Mouse (Mus musculus) heart, embryonic 12.5 days (tissue): ENCODE measurements at regions not wholly inside any gene's neighbourhood (a gene's known extent, or its start where the extent isn't known, plus 50 kb on each side); places are given as distances from the start of the nearest gene placed in this dataset.

Experiments used
- ATAC-seq: fragments of 200-750 bp; cut with Nextera tagmentation; 2 replicates; pipeline ENCODE4 v1.8.0; 2017; ENCODE audit warnings: moderate TSS enrichment, moderate library complexity; ENCODE audit not compliant: insufficient number of reproducible peaks, low FRiP score
- H3K27ac ChIP-seq: fragments of 300-500 bp; sonication (generic); 2 replicates; pipeline ENCODE4 v1.5.1; 2016; ENCODE audit warnings: mild to moderate bottlenecking, moderate library complexity; ENCODE audit not compliant: poor library complexity, severe bottlenecking
- H3K27me3 ChIP-seq: fragments of 300-500 bp; sonication (generic); replicated peaks from 2 replicates; pipeline ENCODE4 v1.6.1; 2016; ENCODE audit warnings: mild to moderate bottlenecking, moderate library complexity
- H3K36me3 ChIP-seq: fragments of 300-500 bp; sonication (generic); 2 replicates; pipeline ENCODE4 v1.6.1; 2016; ENCODE audit warnings: mild to moderate bottlenecking, moderate library complexity
- H3K4me1 ChIP-seq: fragments of 300-500 bp; sonication (generic); replicated peaks from 2 replicates; pipeline ENCODE4 v1.6.1; 2016; ENCODE audit warnings: mild to moderate bottlenecking
- H3K4me2 ChIP-seq: fragments of 300-500 bp; sonication (generic); 2 replicates; pipeline ENCODE4 v1.6.1; 2016; ENCODE audit warnings: mild to moderate bottlenecking, moderate library complexity
- H3K4me3 ChIP-seq: fragments of 300-500 bp; sonication (generic); 2 replicates; pipeline ENCODE4 v1.5.1; 2016; ENCODE audit warnings: mild to moderate bottlenecking
- H3K9ac ChIP-seq: fragments of 300-500 bp; sonication (generic); 2 replicates; pipeline ENCODE4 v1.6.1; 2016; ENCODE audit warnings: mild to moderate bottlenecking, moderate library complexity
- H3K9me3 ChIP-seq: fragments of 300-500 bp; sonication (generic); replicated peaks from 2 replicates; pipeline ENCODE4 v1.6.1; 2016; ENCODE audit warnings: mild to moderate bottlenecking, moderate library complexity
- WGBS: fragments of 180-500 bp; shearing (Covaris S2); methylation state at CpG from one replicate; pipeline ENCODE4 v1.1.7; 2016; 5-methylcytosine and 5-hydroxymethylcytosine counted together

DNA sequence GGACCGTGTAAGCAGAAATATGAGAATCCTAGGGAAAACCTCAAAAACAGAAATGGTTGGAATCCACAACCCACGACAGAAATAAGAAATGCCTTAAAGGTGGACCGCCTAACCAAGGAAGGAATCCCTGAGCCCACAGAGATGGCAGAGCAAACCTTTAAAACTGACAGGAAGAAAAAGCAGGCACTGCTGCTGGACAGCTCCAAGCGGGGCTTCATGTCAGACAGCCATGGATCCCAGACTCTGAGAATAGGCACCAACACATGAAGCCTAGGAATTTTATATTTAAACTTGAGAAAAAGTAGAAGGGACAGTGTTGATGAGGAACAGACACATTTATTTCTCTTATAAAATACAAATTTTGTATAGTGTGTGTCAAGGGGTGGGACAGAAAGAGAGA is 379.1 kb downstream of the Gxylt1 start:
- Histone ChIP-seq H3K4me3 (no peak overlapping the region), H3K9ac (no peak overlapping the region), H3K4me1 (no peaks in the 10 kb centered on the region), H3K4me2 (no peak overlapping the region), H3K9me3 (no peaks in the 10 kb centered on the region), H3K27me3 (no peaks in the 10 kb centered on the region), H3K36me3 (no peaks in the 10 kb centered on the region), H3K27ac (no peak overlapping the region)
- ATAC-seq = no peak
- 57% methylated on average over 4 of the region's 4 CpGs for WGBS

DNA sequence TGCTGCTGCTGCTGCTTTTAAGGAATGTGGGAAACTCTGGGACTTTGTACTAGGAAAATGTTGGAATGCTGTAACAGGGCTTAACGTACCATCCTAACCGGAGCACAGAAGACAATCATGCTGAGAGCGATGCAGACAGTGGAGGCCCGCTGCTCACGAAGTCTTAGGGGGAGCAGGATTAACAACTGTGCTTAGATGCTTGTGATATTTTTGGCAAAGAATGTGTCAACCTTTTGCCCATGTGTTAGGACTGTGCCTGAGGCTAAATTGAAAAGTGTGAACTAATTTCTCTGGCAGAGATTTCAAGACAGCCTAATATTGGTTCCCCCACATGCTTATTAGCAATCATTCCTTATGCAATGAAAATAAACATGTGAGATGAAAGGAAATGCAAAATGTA is 398.5 kb downstream of the Gxylt1 start:
- 0 out of 2 replicates have a peak, but pooled peaks cover 3% of the 10 kb centered on the region for H3K4me1 ChIP-seq
- no peak overlapping the region for H3K9ac ChIP-seq
- no peak overlapping the region for H3K4me2 ChIP-seq
- ATAC-seq = no peak
- H3K4me3 ChIP-seq = no peak overlapping the region
- H3K27ac ChIP-seq = no peak overlapping the region
- no peaks in the 10 kb centered on the region for H3K36me3 ChIP-seq
- no peaks in the 10 kb centered on the region for H3K9me3 ChIP-seq
- no peaks in the 10 kb centered on the region for H3K27me3 ChIP-seq
- 34% methylated on average over 5 of the region's 5 CpGs for WGBS

DNA sequence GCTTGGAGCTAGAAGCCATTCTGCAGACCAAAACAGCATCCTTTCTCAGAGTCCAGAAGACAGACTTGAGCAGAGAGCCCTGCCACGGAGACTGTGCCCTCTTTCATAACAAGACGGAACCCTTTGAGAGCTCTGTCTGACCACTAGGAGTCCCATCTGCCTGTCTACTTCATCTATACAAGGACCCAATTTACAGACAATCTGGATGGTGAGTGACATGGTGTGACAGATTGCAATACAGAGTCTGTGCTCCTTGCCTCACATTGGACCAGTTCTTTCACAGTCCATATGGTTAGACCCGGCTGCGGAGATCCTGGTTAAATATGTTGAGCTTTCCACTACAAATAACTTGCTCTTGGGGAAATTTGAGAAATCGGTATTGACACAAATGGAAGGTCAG is 410.9 kb downstream of the Gxylt1 start:
- Histone ChIP-seq H3K27ac (no peak overlapping the region), H3K9me3 (no peaks in the 10 kb centered on the region), H3K27me3 (no peaks in the 10 kb centered on the region), H3K4me2 (no peak overlapping the region), H3K4me1 (no peaks in the 10 kb centered on the region), H3K36me3 (no peaks in the 10 kb centered on the region), H3K4me3 (no peak overlapping the region), H3K9ac (no peak overlapping the region)
- ATAC-seq = no peak
- 76% methylated on average over 5 of the region's 5 CpGs for WGBS

DNA sequence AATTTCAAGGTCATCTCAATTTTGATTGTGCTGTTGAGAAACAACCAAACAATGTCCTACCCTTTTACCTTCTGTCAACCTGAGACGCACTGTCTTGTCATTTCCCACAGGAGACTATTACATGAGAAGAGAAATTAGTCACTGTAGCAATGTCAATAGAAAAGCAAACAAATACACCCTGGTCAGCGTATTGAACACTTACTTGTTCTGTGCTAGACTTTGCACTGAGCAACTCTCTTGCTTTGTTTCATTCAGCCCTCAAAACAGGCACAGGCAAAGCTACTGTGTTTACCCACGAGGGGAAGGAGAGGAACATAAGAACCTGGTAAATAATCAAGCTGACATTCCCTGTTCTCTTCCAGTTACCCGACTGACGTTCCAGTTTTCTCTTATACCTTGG is 424.1 kb downstream of the Gxylt1 start:
- H3K27ac ChIP-seq = no peak overlapping the region
- H3K4me1 ChIP-seq = no peaks in the 10 kb centered on the region
- H3K9me3 ChIP-seq = no peaks in the 10 kb centered on the region
- H3K9ac ChIP-seq = no peak overlapping the region
- WGBS = 71% methylated on average over 5 of the region's 5 CpGs
- no peak overlapping the region for H3K4me3 ChIP-seq
- H3K4me2 ChIP-seq = no peak overlapping the region
- no peak for ATAC-seq
- H3K36me3 ChIP-seq = no peaks in the 10 kb centered on the region
- no peaks in the 10 kb centered on the region for H3K27me3 ChIP-seq

DNA sequence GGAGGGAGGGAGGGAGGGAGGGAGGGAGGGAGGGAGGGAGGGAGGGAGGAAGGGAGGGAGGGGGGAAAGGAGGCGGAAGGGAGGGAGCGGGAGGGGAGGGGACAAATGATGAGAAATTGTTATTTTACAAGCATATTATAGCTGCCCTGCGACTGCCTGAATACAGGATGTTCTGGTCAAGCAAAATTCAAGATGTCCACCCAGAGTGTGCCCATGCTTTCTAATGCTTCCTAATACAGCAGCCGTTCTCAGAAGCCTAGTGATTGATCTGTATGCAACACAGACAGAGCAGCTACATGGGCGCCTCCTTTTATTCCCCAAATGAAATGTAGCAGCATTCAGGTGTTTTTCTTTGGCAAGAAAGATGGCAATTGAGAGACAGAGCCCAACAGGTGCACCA is 434.9 kb downstream of the Gxylt1 start:
- WGBS = 77% methylated on average over 5 of the region's 5 CpGs
- H3K4me1 ChIP-seq = no peaks in the 10 kb centered on the region
- H3K4me2 ChIP-seq = no peak overlapping the region
- no peak overlapping the region for H3K4me3 ChIP-seq
- no peak overlapping the region for H3K9ac ChIP-seq
- no peaks in the 10 kb centered on the region for H3K27me3 ChIP-seq
- no peak for ATAC-seq
- no peaks in the 10 kb centered on the region for H3K9me3 ChIP-seq
- H3K27ac ChIP-seq = no peak overlapping the region
- no peaks in the 10 kb centered on the region for H3K36me3 ChIP-seq

DNA sequence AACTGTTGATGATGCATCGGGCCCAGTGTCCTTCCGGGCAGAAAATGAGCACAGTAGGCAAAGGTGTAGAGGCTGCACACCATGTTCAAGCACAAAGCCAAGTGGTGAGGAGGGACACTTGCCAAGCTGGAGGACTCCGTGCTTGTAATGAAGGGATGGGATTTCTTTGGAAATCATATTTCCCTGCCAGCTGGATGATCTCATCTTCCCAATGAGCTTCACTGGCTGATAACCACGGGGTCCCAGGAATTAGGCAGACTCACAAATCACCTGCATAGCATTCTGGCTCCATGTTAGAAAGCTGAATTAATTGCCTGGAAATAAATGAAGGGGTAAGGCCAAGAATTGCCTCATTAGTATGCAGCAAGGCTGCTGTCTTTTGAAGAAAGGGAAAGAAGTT is 435.4 kb downstream of the Gxylt1 start:
- Histone ChIP-seq H3K27ac (no peak overlapping the region), H3K4me2 (no peak overlapping the region), H3K9me3 (no peaks in the 10 kb centered on the region), H3K36me3 (no peaks in the 10 kb centered on the region), H3K4me1 (no peaks in the 10 kb centered on the region), H3K9ac (no peak overlapping the region), H3K4me3 (no peak overlapping the region), H3K27me3 (no peaks in the 10 kb centered on the region)
- WGBS = 67% methylated on average over 4 of the region's 4 CpGs
- ATAC-seq = no peak

DNA sequence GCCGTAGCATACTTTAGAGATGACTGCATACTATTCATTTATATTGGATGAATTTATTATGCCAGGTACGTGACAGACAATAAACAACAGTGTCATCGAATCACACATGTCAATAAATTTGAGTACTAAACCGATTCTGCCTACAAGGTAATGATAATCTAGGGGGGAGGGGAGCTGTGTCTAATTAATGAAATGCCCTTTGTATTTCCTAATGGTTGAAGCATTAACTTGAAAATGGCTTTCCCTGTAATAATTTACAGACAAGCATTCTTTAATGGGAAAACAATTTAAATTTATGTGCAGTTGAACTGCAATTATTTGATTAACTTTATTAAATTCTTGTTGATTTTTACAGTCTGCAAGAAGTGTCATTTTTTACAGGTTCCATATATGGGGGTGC is 429.5 kb downstream of the Pdzrn4 start:
- no peak for ATAC-seq
- no peak overlapping the region for H3K9ac ChIP-seq
- H3K27me3 ChIP-seq = no peaks in the 10 kb centered on the region
- H3K9me3 ChIP-seq = peaks cover 3% of the 10 kb centered on the region; the same call in 1 of the 2 replicates
- no peaks in the 10 kb centered on the region for H3K4me1 ChIP-seq
- WGBS = 77% methylated on average over 4 of the region's 4 CpGs
- no peak overlapping the region for H3K27ac ChIP-seq
- no peaks in the 10 kb centered on the region for H3K36me3 ChIP-seq
- H3K4me2 ChIP-seq = no peak overlapping the region
- no peak overlapping the region for H3K4me3 ChIP-seq
